Mouse (Mus musculus) G1E (cell line): ENCODE measurements around the gene Gmnn.

Source experiments
- CTCF ChIP-seq: IDR thresholded peaks from 2 replicates; pipeline ENCODE4 v1.5.1; 2012; ENCODE audit warnings: low read depth, low read length, inconsistent platforms, mixed read lengths
- GATA1 ChIP-seq: IDR thresholded peaks from 2 replicates; pipeline ENCODE4 v1.6.1; 2012; ENCODE audit warnings: borderline replicate concordance, low read length, inconsistent platforms, mixed read lengths
- GATA2 ChIP-seq: IDR thresholded peaks from 2 replicates; pipeline ENCODE4 v1.6.1; 2012; ENCODE audit warnings: low read depth, low read length, inconsistent platforms, borderline replicate concordance

GRCm38 (mm10) chr13:24801308-24801921 is 39.7 kb upstream of the Gmnn start, which contains the start of gene BC005537:
- TF ChIP-seq CTCF (no peak), GATA2 (no peak), GATA1 (no peak)
